Mouse (Mus musculus) lung, postnatal 36 days (tissue): ENCODE results near the gene Slamf8.

Source experiments
- DNase-seq: peaks from one replicate; pipeline ENCODE4 v3.0.0; 2022; ENCODE audit warnings: mixed read lengths

Gene Slamf8

GRCm38 (mm10) chr1:172593321-172593720 lies 3.0 kb upstream of the Slamf8 start:
- DNase-seq, result no peak

GRCm38 (mm10) chr1:172585612-172586567 lies 4.5 kb downstream of the Slamf8 start:
- DNase-seq, result no peak

- no peak for DNase-seq
These were observed 5.3 kb downstream of the Slamf8 start for GRCm38 (mm10) chr1:172585026-172585425.

- no peak for DNase-seq
These were observed 6.1 kb downstream of the Slamf8 start for GRCm38 (mm10) chr1:172584271-172584670.

- DNase-seq, result no peak
These were observed 7.9 kb downstream of the Slamf8 start for GRCm38 (mm10) chr1:172582436-172582835.

- no peak for DNase-seq
These were observed 10.3 kb downstream of the Slamf8 start for GRCm38 (mm10) chr1:172580116-172580515.

- DNase-seq, result no peak
These were observed 22.6 kb downstream of the Slamf8 start for GRCm38 (mm10) chr1:172567758-172568157.

- no peak for DNase-seq
These were observed 24.2 kb downstream of the Slamf8 start for GRCm38 (mm10) chr1:172566131-172566530.

- DNase-seq, result no peak
These were observed 26.9 kb downstream of the Slamf8 start for GRCm38 (mm10) chr1:172563465-172563828.

- DNase-seq, result peak; percentile 71
These were observed 27.5 kb downstream of the Slamf8 start for GRCm38 (mm10) chr1:172562641-172563464.

GRCm38 (mm10) chr1:172555638-172556037 lies 34.7 kb downstream of the Slamf8 start, which contains the start of gene Vsig8:
Gene Vsig8, plus strand, starts transcription at chr1:172555938.
- no peak for DNase-seq

GRCm38 (mm10) chr1:172552623-172553022 lies 37.7 kb downstream of the Slamf8 start:
- peak; percentile 13 for DNase-seq

- DNase-seq, result no peak
These were observed 39.4 kb downstream of the Slamf8 start for GRCm38 (mm10) chr1:172551009-172551408.

GRCm38 (mm10) chr1:172550551-172550951 lies 39.8 kb downstream of the Slamf8 start:
- peak; percentile 85 for DNase-seq

- peak; percentile 50 for DNase-seq
These were observed 40.7 kb downstream of the Slamf8 start for GRCm38 (mm10) chr1:172549717-172550116.

GRCm38 (mm10) chr1:172549314-172549713 lies 41.1 kb downstream of the Slamf8 start:
- DNase-seq, result no peak

GRCm38 (mm10) chr1:172548501-172548900 lies 41.9 kb downstream of the Slamf8 start:
- DNase-seq, result peak; percentile 62

GRCm38 (mm10) chr1:172546062-172546461 lies 44.3 kb downstream of the Slamf8 start:
- DNase-seq, result no peak

GRCm38 (mm10) chr1:172540283-172540820 lies 50.0 kb downstream of the Slamf8 start:
- no peak for DNase-seq

GRCm38 (mm10) chr1:172539827-172540226 lies 50.5 kb downstream of the Slamf8 start:
- no peak for DNase-seq

- DNase-seq, result no peak
These were observed 55.3 kb downstream of the Slamf8 start for GRCm38 (mm10) chr1:172535116-172535515.

- peak; percentile 83 for DNase-seq
These were observed 57.8 kb downstream of the Slamf8 start for GRCm38 (mm10) chr1:172532551-172532950.
